Mouse (Mus musculus) erythroid progenitor cell, adult 5-6 weeks (primary cell): ENCODE results near the gene Mettl24. TPM values are rescaled to one million over a fixed set of nuclear protein-coding genes. Genes with fewer than 3 reads are reported as not detected.
"Not testable (repeated sequence)": the region's sequence is repeated elsewhere in the genome, so short reads cannot be mapped to it uniquely, and the experiment has no call there.

ENCODE experiments used
- ATAC-seq: replicated peaks from 2 replicates; pipeline ENCODE4 v1.8.0; 2016; ENCODE audit warnings: moderate number of reproducible peaks, mild to moderate bottlenecking, moderate TSS enrichment, inconsistent platforms; ENCODE audit not compliant: poor library complexity, low FRiP score, severe bottlenecking
- total RNA-seq, 2 experiments: library from RNA; stranded (forward) in 1 of 2; stranded (reverse) in 1 of 2; fragments of 150-400 nt in 1 of 2; fragments of 186-747, 209-891 nt in 1 of 2; gene quantifications; 2 replicates each; pipeline versions ENCODE4 v1.2.3 to v1.2.4; 2015 to 2017; ENCODE audit warnings: low replicate concordance in 2 of 2

The Mettl24 gene
- total RNA-seq, 2 experiments from 2014 or later = not detected

DNA sequence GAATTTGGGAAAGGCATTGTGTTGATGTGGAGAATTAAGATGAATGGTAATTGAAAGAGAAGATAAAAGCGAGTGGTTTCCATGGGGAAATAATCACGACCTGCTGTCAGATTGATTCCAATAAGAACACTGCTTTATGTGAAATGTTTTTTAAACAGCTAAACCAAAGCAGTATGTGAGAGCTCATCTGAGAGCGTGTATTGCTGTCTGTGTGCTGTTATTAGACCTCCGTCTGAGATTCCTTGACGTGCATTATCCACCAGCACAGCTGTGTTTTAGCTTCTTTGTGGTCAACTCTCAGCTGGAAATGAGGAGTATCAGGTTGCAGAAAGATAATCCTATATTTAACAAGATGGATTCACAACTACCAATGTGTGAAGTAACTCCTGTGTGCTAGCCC lies 43.9 kb downstream of the Mettl24 start:
- ATAC-seq = no peak

DNA sequence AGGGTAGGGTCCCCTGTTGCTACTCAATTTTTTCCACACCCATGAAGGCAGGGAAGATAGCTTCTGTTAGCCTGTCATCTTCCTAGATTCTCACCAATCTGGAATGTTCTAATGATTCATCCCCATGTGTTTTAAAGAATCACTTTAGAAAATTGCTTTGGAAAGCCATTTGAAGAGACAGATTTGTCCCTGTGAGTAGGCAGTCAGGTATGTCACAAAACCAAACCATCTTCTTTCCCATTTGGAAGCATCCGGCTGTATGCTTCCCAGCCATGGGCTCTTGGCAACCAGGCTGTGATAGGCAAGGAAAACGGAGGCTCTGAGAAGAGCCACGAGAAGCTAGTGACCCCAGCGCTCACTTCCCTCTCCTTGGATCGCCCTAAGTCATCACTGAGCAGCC lies 47.1 kb downstream of the Mettl24 start:
- ATAC-seq = no peak

DNA sequence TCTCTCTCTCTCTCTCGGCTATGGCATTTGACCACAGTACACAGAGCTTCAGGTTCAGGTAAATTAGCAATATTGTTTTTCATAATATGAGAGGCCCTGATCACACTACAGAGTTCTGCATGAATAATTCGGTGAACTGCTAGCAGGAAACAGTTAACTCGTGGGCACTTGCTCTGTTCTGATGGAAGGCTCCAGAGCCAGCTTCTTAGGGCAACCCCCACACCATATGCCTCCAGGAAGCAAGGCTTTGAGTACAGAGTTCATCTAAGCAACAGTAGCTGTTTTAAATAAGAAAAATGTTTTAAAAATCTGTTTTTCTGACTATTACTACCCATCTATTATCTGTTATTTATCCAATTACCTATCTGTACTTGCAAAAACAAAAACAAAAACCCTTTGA lies 50.2 kb downstream of the Mettl24 start:
- no peak for ATAC-seq

DNA sequence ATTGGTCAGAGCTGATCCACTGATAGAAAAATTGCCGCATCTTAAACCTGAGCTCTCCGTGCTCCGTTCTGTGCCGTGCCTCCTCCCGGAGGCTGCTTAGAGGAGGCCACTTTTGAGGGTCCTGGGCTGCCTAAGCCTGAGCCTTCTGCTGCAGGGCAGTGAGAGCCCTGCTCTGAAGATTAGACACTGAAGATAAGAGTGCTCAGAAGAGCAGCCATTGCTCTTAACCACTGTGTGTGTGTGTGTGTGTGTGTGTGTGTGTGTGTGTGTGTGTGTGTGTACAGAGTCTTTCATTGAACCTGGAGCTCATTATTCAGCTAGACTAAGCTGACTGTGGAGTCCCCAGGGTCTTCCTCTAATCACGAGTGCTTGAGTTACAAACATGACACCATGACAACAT lies 53.1 kb downstream of the Mettl24 start:
- ATAC-seq = no peak

DNA sequence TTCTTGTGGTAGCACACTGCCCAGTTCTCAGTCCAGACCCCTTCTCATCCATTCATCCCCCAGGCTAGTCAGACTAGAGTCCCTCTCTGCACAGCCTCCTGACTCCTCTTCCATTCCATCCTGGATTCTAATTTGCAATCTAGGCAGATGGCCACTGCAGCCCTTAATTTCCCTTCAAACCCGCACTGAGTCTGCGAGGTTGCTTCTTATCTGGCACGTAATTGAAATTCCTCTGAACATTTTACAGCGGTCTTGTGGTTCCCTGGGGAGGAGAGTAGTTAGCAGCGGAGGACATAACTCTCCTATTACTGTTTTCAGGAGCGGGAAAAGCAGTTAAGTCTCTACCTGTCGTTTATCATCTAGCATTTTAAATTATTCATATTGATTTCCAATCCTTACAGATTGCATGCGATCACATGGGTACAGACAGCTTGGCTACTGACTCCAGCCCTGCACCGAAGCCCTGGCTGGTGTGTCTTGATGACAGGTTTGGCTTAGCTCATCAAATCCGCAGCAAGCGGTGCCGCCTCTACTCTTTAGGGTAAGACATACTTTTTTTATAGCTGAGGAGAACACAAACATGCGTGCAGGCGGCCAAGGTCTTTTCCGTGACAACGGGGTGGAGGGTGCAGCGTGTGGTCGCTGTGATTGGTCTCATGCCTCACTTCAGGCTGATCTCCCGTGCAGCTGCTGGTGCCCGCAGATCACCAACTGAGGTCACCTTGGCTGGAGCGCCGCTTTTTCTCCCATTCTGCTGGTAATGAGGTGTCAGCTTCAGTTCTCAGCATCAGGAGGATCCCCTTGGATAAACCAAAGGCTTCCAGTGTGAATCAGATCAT lies 54.4 kb downstream of the Mettl24 start:
- no peak for ATAC-seq

DNA sequence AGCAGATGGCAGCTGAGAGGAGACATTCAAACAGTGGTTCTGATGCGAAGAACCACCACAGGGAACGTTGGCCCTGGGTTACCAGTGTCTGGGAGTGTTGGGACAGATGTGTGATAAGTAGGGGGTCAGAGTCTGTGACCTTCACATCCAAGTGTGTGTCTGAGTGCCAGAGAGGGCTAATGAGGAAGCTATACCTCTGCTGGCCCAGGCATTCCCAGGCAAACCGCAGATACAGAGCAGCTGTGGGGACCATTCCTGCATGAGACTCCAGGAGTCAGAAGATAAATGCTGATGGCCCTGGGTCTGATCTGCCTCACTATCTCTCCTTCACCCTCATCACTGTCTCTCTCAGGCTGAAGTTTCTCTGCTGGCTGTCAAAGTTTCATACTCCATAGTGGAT lies 57.6 kb downstream of the Mettl24 start:
- no peak for ATAC-seq

DNA sequence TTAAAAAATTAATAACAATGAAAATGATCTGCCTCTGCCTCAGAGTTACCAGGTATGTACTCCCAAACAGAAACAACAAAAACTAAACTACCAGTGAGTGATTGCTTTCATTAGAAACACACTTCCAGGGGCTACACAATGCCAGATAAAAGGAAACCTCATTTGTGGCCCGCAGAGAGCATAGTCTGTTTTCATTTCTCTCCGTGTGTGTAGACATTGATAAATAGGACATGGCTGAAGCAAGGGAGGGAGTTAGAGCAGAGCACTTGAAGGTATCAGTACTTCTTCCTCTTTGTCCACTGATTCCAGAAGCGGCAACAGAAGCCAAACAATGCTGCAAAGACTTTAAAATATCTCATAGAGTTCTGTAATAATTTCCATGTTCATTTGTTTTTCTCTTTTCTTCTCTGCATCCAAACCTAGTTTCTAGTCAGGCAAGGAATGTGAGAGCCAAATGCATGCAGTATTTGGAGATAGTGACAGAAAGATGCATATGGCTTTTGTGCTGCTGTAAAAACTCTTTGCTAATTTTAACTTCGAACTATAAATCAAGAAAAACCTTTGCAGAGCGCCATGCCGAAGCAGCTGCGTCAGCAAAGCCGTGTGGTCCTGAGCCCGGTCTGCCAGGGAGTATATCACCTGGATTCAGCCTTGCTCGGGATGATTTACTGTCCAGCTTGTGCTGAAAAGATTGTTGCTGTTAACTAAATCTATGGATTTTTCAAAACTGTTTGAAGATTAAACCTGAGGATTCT lies 67.4 kb downstream of the Mettl24 start:
- no peak for ATAC-seq

DNA sequence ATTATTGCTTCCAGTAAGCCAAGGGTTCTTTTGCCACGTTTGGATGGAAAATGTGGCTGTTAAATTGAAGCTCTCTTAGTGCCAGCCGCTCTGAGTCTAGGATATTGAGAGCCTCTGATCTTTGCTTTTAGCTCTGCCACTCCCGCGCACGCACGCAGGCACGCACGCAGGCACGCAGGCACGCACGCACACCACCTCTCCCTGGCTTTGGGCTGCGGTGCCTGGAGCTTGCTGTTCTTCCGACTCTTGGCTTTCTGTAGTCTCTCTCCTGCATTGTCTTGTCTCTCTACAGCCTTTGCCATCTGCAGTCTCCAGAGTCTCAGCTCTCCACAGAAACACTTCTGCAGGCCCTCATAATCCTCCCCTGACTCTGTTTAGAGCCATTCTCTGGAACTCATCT lies 68.1 kb downstream of the Mettl24 start:
- ATAC-seq = no peak

DNA sequence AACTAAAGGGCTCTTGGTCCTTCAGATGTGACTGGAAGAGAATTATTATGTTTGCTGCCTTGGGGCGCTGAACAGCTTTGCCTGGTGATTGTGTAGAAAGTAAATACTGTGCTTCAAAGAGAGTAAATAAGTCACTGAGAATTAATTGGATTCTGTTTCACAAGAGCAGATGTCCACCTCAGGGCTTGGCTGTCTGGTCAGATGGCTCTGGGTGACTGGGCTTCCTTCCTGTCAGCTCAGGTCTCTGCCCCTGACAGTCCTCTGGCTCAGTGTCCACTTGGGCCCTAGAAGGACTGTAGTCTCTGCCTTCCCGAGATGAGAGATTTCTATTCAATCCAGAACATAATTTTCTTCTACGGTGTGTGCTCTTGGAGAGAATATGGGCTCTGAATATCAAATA lies 70.0 kb downstream of the Mettl24 start:
- ATAC-seq = no peak

DNA sequence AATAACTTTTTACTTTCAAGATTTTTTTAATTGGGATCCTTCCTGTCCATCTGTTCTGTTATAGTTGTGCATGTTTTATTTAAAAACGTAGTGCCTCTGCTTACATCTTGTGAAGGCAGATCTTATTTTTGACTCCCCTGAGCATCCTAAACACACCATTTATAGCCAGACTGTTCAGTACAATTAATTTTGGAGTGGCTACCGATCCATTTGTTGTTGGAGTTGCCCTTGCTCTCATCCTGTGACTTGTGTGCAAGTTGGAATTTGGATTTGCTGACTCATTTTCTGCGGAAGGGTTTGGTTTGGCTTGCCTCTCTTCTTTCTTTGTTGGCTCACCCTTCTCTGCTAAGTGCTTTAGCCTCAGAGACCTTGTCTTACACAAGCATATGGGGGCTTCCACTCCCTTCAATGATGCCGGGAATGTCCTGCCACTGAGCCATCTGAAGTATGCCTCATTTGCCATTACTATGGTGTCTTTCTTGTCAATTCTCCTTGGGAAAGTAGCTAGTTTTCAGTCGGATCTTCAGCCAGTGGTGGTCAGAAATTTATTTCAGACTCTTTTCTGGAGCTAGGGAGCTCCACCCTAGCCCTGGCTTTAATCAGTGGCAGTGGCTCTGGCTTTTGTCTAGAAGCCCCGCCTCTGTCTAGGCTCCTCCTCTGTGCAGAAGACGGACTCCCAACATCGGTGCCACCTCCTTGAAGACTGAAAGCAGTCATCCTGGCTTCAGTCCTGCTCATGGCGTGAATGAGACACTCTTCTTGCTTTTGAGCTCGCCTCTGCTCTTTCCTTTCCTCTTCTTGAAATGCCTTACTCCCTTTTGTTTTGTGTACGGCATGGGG lies 75.3 kb downstream of the Mettl24 start:
- no peak for ATAC-seq

DNA sequence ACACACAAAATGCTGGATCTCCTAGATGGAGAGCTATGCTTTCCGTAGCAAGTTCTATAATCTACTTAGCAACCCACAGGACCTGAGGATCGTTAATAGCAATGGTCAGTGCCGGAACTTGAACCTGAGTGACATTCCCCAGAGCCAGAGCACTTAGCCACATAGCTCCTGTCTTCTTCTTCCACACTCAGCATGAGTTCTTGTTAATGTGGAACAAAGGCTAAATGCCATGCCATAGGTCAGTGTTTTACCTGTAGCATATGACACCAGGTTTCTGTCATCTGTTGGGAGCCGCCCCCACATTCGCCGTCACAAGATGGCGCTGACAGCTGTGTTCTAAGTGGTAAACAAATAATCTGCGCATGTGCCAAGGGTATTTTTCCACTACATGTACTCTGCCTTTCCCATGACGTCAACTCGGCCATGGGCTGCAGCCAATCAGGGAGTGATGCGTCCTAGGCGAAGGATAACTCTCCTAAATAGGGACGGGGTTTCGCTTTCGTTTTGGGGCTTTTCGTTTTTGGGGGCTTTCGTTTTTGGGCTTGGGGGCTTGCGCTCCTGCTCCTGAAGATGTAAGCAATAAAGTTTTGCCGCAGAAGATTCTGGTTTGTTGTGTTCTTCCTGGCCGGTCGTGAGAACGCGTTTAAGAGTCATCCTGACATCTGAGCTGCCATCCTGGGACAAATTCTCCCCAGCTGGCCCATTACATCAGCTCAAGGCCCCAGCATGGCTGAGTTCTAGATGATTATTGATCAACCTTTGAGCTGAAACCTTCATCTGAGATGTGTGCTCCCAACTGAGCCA lies 76.5 kb downstream of the Mettl24 start:
- ATAC-seq = not testable (repeated sequence)

DNA sequence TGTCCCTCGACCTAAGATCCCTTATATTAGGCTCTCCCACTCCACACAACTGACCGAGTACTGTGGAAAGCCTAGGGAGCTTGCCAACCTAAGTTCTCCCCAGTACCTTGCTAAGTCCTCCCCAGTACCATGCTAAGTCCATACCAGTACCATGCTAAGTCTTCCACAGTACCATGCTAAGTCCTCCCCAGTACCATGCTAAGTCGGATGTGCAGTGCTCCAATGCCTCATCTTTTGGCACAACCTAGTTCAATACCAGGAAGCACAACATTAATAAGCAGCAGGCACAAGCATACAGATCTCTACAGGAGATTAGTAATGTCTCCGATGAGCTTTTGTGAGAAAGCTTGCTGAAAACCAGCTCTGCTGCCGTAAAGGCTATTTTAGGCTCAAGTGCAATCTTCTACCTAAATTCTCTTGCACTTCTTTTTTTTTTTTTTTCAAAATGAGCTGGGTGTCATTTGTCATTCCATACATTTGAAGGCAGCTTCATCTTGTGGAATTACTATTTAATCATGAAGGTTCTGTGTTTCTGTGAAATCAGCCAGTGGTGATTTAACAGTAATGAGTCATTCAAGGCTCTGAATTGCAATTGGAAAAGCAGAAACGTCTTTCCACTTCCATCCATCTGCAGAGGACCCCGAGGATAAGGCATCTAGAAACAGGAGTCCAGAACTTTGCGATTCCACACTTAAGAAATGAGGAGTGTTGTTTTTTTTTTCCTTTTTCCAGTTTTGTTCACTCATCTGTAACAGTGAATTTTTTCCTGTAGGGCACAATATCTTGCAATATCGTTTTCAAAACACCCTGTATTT lies 77.3 kb downstream of the Mettl24 start:
- ATAC-seq = no peak

DNA sequence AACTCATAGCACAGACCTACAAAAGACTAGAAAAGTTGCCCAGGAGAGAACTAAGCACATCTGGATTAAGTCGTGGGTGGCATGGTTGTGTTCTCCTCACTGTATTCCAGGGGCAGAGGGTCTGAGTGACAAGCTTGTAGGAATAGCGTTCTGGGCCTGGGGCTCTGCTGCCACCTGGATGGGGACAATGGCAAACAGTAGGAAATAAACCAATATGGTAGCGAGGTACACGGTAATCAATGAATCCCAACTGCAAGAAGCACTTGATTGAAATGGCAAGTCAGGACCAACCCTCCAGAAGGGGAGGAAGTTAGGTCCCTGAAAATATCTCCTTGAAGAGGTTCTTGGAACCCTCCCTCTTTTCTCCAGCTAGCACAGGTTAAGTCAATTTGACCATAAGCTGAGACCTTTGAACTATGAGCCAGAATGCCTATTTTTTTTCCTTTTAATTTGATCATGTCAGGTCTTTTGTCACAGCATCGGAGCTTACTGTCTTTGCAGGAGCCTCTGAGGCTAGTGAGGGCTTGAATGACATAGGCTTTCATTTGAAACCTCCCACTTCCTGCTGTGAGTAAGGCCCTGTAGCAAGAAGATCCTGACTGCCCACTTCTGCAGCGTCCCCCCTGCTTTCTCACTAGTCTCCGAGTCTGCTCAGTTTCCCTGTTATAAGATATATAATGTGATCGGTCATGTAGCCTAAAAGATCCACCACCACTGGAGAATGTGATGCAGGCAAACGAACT lies 78.1 kb downstream of the Mettl24 start:
- no peak for ATAC-seq

DNA sequence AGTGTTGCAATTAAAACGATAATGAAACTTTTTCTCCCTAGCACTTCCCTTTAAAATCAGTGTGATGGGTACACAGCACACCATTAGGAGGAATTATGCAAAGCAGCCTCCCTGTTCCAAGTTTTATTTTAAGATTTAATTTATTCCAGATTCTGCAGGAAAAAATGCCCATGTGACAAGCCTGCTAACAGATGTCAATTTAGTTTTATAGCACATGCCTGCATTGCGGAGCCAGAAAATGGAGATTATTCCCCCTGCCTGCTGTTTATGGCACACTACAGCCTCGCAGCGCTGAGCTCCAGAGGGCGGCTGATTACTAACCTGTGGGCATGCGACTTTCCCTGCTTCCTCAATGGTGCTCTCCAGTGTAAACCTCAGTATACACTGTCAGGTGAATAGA lies 79.5 kb downstream of the Mettl24 start:
- no peak for ATAC-seq

DNA sequence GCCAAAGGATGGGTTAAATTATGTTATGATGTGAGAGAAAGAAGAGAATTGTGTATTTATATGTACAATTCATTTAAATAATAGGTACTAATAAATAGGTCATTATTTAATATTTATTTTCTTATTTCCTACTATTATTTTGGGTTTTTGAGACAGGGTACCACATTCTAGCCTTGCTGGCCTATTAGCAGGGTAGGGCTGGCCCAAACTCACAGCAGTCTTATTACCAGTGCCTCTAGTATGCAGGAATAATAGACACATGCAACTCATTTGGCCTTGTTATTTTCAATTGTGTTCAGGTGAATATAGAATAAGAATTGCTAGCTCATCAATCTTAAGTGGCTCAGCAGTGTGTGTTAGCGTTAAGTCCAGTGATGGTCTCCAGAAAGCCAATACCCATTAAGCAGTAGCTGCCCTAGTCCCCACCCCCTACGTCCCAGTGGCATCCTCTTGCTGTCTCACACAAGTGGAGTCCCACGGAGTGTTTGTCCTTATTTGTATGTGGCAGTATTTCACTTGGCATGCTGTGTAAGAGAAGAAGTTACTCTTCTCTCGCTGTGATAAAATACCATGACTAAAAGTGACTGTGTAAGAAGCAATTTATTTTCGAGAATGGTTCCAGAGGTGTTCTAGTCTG lies 80.1 kb downstream of the Mettl24 start:
- no peak for ATAC-seq

DNA sequence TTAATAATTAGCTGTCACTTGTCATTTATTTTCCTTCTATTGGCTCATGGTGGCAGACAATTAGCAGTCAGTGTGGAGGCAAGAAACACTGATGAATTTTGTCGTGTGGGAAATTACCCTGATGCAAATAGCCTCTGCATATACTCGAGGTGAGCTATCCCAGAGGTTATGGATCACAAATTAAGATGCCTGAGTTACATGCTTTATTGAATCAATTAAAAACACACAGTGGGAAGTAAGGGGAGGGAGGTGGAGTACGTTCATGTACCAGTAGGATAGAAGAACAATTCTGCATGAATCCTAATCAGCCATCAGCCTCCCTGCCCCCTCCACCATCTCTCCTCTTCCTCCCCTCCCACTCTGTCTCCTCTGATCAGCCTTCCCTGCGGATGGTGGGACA lies 89.2 kb downstream of the Mettl24 start:
- ATAC-seq = no peak

DNA sequence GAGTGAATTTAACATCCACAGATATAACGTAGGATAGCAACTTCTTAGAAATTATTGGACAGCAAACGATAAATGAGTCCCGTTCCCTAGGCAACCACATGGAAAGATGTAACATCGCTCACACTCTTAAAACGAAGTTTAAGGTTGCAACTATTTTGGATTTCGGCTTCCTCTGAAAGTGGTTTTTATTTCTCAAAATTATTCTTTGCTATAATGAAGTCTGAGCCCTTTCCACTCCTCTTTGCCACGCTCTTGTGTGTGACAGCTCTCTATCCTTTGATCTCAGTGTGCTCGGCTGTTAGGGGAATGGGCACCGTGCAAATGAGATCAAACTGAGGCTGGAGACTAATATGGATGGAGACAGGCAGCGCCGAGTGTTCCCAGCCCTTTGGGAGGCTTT lies 92.1 kb downstream of the Mettl24 start:
- ATAC-seq = no peak

DNA sequence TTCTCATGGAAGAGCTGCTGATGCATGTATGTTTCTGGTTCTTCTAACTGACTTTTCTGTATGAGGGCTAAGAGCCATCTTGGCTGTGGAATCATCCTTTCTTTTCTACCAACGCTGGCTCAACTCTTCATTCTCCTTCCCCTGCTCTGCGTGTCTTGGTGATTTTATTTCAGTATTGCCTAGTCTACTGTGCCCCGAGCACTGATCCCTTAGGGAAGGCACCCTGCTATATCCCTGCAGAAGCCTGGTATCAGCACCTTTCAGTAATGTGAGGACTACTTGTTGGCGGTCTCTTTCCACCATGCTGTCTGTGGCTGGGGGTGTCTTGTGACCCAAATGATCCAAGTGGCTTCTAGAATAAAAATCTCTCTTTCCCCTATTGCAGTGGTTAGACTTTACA lies 92.6 kb downstream of the Mettl24 start:
- ATAC-seq = no peak
